Mouse (Mus musculus) bone marrow macrophage, adult 2 months (primary cell): ENCODE measurements around the gene Rassf3. TPM values are rescaled to one million over a fixed set of nuclear protein-coding genes. Genes with fewer than 3 reads are reported as not detected.

ENCODE experiments used
- H3K27ac ChIP-seq: 2 replicates; pipeline ENCODE4 v1.5.1; 2012; ENCODE audit warnings: low read depth, low read length; ENCODE audit not compliant: insufficient read depth
- H3K4me1 ChIP-seq: 2 replicates; pipeline ENCODE4 v1.6.1; 2012; ENCODE audit warnings: low read length; ENCODE audit not compliant: control insufficient read depth, insufficient read depth
- H3K4me3 ChIP-seq: 2 replicates; pipeline ENCODE4 v1.5.1; 2012; ENCODE audit warnings: mild to moderate bottlenecking, low read length, moderate library complexity; ENCODE audit not compliant: insufficient read depth
- CTCF ChIP-seq: IDR thresholded peaks from 2 replicates; pipeline ENCODE4 v1.5.1; 2012; ENCODE audit warnings: low read depth, mild to moderate bottlenecking, low read length, moderate library complexity
- POLR2A ChIP-seq: IDR thresholded peaks from 2 replicates; pipeline ENCODE4 v1.6.1; 2012; ENCODE audit warnings: mild to moderate bottlenecking, low read depth, low read length, borderline replicate concordance
- polyA plus RNA-seq: library from polyadenylated mRNA; stranded (reverse); fragments of >200 nt; gene quantifications from 2 replicates; pipeline ENCODE4 v1.2.4, GENCODE M21; 2012; ENCODE audit not compliant: missing spikeins, insufficient read depth, insufficient read length

The Rassf3 gene
- polyA plus RNA-seq, 1 experiment, result 65.1 TPM

DNA sequence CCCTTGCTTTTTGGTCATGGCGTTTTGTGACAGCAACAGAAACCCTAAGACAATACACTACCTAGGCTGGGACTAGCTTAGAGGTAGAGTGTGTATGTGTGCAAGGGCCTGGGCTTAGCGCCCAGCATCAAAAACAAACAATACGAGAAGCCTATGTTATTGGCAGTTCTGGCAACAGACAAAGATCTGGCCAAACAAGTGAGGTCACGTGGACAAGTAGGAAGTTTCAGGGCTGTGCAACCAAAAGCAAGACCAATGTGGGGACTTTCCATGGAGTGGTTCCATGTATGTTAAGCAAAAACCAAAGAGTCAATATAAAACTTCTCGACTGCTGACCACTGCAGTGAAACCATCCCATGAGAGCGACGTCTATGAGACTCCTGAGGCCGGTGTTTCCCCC is 30.3 kb downstream of the Rassf3 start:
- peaks cover 20% of the 10 kb centered on the region for H3K4me1 ChIP-seq
- no peak overlapping the region for H3K27ac ChIP-seq

DNA sequence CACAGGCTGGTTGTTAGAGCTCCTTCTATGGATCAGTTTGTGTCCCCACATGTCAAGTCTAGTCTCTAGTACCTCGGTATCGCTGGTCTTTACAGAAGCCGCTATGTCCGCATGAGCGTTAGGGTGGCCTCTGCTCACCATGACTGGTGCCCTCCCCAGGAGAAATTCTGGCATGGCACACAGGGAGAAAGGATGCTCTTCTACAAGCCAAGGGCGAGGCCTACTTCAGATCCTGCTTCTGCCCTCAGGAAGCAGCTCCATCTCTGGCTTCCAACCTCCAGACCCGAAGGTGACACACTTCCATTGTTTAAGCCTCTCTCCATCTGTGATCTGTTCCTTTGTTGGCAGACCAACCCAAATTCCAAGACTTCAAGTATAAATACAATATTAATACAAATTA is 31.9 kb downstream of the Rassf3 start:
- TF ChIP-seq POLR2A, result no peak
- TF ChIP-seq CTCF, result no peak
- Histone ChIP-seq H3K27ac (no peak overlapping the region), H3K4me1 (peaks cover 20% of the 10 kb centered on the region), H3K4me3 (no peak overlapping the region)

More for the DNA sequence above, 30.3 kb downstream of the Rassf3 start:
- TF ChIP-seq CTCF (no peak), POLR2A (no peak)
- no peak overlapping the region for H3K4me3 ChIP-seq

DNA sequence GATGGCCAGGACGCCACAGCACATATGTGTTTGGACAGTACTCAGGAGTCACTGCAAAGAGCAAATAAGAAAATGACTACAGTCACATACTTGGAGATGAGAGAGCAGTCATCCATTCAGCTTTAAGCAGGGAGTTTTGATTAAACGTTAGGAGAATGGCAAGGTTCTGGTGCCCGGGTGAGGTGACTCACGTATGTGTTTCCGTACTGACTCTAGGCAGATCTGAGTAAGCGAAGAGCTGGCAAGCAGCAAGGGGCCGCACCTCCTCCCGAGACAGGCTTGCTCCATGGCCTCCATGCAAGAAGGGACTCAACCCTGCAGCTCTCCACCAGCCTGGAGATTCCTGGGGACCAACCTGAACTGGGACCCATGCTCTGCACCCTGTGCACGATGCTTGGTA is 32.4 kb downstream of the Rassf3 start:
- Histone ChIP-seq H3K4me1 (peaks cover 20% of the 10 kb centered on the region), H3K4me3 (no peak overlapping the region), H3K27ac (no peak overlapping the region)
- TF ChIP-seq CTCF (no peak), POLR2A (no peak)

DNA sequence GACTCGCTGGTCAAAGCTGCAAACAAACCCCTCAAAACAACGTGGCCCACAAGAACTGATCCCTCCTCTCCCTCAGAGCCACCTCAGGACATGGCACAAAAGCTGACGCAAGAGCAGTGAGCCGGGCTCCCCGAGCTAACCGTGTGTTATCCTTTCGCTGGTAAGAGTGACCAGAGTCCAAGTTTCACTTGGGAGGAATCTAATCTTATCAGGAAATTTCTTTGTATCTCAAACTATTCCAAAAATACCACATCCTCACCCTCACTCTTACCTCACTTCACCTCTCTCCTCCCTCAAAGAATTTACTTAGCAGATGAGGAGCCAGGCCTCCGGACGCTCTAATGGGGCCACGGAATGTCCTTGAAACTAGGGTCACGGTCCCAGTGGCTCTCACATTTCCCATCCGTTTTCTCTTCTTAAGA is 36.8 kb downstream of the Rassf3 start:
- no peak overlapping the region for H3K4me3 ChIP-seq
- TF ChIP-seq CTCF (no peak), POLR2A (no peak)
- H3K27ac ChIP-seq, result no peak overlapping the region
- H3K4me1 ChIP-seq, result no peaks in the 10 kb centered on the region

DNA sequence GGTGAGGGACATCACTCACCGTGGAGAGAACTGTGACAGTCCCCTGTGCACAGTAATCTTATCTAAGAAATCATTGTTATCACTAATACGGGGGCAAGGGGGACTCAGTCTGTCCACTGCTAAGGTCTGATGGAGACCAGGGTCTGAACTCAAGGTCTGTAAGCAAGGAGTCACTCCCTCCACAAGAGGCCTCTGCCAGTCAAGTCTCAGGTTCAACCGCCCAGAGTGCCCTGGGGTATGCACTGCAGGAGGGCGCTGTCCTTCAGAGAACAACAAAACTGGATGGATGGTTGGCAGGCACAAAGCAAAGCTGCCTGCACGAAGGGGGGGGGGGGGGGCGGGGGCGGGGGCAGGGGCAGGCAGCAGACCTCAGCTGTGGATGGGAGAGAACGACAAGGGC is 38.0 kb downstream of the Rassf3 start:
- Histone ChIP-seq H3K27ac (no peak overlapping the region), H3K4me3 (no peak overlapping the region), H3K4me1 (0 out of 2 replicates have a peak, but pooled peaks cover 2% of the 10 kb centered on the region)
- no peak for TF ChIP-seq CTCF
- TF ChIP-seq POLR2A, result no peak

DNA sequence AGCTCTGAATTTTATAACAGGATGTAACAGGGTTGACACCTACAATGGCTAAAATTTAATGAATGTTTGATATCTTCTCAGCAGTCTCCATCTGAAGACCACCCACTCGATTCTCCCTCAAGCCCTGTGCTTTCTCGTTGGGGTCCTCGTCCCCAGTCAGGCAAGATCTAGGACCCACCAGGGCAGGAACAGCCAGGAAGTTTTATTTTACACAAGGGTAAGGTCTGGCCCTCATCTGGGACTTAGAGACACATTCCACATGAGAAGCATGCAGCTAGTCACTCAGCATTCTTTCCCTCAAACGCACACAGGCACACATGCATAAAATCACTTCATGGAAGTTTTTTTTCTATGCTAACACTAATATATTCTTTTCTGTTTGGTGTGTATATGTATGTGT is 39.5 kb downstream of the Rassf3 start:
- peaks cover 12% of the 10 kb centered on the region for H3K4me1 ChIP-seq
- no peak overlapping the region for H3K4me3 ChIP-seq
- TF ChIP-seq CTCF, result no peak
- no peak for TF ChIP-seq POLR2A
- H3K27ac ChIP-seq, result no peak overlapping the region

DNA sequence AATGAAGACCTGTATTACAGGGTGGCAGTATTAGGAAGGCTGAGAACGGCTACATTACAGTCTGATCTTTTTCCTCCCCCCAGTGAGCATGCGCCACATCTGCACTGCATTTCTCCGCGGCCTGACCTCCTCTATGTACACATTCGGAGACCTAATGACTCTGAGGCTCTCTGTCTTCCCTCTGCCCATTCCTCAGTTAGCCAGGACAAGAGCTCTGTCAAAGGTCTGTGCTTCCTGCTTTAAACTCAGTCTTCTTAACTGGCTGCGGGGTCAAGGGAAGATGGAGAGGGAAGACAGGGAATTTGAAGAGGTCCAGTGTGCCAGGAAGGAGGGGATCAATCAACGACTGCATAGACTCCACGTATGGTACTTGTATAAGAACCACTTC is 39.9 kb downstream of the Rassf3 start:
- TF ChIP-seq CTCF, result no peak
- no peak for TF ChIP-seq POLR2A
- no peak overlapping the region for H3K4me3 ChIP-seq
- H3K27ac ChIP-seq, result no peak overlapping the region
- peaks cover 14% of the 10 kb centered on the region for H3K4me1 ChIP-seq

DNA sequence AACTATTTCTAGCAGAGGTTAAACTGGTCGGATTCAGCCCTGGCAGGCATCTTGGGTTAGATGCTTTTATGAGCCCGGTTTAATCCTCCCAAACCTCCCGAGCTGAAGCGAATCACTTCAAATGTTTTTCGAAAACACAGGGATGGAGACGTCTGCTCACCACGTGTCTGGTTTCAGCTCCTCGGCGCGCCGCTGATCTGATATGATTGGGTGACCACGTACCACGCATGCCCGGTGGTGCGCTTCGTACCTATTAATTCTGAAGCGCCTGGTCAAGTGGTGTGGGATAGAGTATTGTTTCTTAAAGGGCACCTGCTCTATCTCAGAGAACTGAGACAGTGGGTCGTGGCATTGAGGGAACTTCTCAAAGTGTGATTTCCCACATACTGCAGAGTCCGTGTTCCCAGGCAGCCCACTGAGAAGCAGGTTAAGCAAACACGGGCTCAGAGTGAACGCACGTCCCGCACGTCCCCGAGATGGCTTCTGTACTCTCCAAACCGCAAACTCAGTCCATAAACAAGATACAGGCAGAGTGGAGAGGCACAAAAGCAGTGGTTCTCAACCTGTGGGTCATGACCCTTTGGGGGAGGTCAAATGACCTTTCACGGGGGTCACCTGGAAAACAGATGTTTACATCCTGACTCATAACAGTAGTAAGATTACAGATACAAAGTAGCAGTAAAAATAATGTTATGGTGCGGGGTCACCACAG is 40.4 kb downstream of the Rassf3 start:
- TF ChIP-seq POLR2A (no peak), CTCF (no peak)
- Histone ChIP-seq H3K4me3 (no peak overlapping the region), H3K27ac (no peak overlapping the region), H3K4me1 (peaks cover 20% of the 10 kb centered on the region)

DNA sequence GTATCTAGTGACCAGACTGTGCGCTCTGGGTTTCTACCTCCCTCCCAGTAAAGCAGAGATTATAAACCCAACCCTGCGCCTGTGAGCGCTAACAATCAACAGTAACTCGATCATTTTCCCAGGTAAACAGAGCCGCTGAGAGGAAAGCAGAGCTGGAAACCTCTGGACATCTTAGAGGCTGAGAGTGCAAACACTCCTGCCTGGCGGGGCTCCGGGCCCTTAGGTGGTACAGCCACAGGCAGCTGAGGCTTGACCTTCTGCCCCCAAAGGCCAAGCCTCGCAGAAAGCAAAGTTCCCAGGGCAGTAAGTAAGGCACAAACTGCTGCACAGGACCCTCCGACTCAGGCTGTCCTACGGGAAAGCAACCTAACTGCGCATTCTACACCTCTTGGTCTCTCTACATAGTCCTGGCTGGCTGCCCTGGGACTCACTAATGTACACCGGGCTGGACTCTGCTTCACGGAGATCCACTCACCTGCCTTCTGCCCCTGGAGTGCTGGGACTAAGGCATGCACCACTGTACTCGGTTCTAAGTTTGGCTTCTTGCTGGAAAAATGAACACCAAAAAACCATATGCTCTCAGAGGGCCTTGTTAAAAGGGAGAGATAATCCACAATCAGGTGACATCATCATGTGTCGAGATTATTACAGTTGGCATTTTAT is 41.6 kb downstream of the Rassf3 start:
- TF ChIP-seq POLR2A, result no peak
- TF ChIP-seq CTCF, result no peak
- Histone ChIP-seq H3K27ac (no peak overlapping the region), H3K4me3 (no peak overlapping the region), H3K4me1 (peaks cover 29% of the 10 kb centered on the region)

DNA sequence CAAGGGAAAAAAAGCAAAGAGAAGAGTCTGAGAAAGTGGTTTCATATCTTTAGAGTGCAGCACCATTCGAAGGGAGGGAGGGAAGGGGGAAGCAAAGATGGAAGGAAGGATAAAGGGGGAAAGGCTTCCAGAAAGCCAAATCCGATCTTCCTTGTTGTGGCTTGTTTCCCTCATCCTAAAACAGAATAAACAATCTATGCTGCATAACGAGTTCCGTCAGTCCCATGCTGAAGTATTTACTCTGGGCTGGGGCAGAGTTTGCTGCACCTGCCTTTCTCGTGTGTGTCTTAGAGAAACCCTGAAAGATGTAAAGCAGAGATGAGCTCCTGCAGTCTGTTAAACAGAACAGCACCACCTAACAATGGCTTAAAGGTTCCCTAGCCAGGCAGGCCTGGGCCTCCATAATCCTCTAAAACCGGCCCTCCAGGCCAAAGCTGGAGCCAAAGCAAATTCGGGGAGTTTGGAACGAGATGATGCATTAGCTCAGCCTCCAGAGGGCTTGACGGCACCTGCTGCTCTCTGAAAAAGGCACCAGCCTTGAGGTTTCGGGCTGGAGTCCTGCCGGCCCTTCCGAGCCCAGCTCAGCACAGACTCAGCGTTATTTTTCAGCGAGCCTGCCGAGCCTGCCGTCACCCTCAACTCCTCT is 43.4 kb downstream of the Rassf3 start:
- Histone ChIP-seq H3K27ac (no peak overlapping the region), H3K4me3 (no peak overlapping the region), H3K4me1 (peaks cover 42% of the 10 kb centered on the region)
- TF ChIP-seq POLR2A, result no peak
- TF ChIP-seq CTCF, result no peak
